Mouse (Mus musculus) cerebellum, adult 2 months (tissue): ENCODE data around the gene Rarb.

Experiments used
- CTCF ChIP-seq: fragments of 200-500 bp; IDR thresholded peaks from 2 replicates; pipeline ENCODE4 v1.5.1; 2011; ENCODE audit warnings: low read depth, mild to moderate bottlenecking, control low read depth, low read length, moderate library complexity, borderline replicate concordance; ENCODE audit not compliant: insufficient read depth
- POLR2A ChIP-seq: fragments of 200-500 bp; IDR thresholded peaks from 2 replicates; pipeline ENCODE4 v1.6.1; 2011; ENCODE audit warnings: low read length, control low read depth, borderline replicate concordance; ENCODE audit not compliant: insufficient read depth

DNA sequence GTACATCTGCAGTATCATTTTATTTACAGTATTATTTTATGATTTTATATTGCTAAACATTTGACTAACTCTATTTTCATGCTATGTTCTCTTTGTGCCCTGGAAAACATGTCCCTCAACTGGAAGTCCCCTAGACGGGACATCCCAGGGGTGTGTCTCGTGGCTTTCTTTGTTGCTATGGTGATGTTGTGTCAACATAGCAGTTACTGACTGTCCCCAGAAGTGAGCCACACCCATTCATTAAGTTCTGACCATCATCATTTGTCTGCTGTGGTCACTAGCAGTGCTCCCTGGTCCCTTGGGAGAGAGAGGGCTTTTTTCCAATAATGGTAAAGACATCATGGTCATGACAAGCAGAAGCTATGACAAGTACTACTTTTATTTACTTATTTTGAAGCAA is 274.0 kb downstream of the Rarb start:
- TF ChIP-seq POLR2A (no peak), CTCF (no peak)
